Mouse (Mus musculus): ENCODE data around the gene Scgn. TPM values are rescaled to one million over a fixed set of nuclear protein-coding genes. Genes with fewer than 3 reads are reported as not detected.

Gene Scgn
- polyA plus RNA-seq, 1 experiment from 2014 or later: 2.6 TPM

DNA sequence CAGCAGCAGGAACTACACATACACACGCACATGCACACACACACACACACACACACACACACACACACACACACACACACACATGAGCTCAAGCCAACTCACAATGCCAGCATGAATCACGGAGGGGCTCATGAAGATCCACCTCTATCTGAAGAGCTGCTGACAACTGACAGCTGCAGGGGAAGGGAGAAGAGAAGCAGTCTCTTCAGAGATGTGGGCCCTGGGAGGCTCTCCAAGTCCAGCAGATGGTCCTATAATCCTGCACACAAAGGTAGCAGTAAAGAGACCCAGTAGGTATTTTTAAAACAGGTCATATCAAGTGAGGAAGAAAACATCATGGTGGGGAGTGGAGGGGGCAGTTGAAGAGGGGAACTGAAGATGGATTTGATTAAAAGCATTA lies 7.8 kb upstream of the Scgn start:
- H3K4me3 ChIP-seq (ENCODE audit: low read depth, low read length): no peak overlapping the region
- H3K36me3 ChIP-seq (ENCODE audit: control insufficient read depth, insufficient read depth, low read length): no peaks in the 10 kb centered on the region
- 90% methylated on average over 2 of the region's 2 CpGs for WGBS
- H3K9ac ChIP-seq (ENCODE audit: low read depth, low read length): no peak overlapping the region
- H3K27ac ChIP-seq (ENCODE audit: low read length): no peak overlapping the region
- peaks cover 3% of the 10 kb centered on the region; the same call in 1 of the 2 replicates for H3K27me3 ChIP-seq (ENCODE audit: control insufficient read depth, insufficient read depth, low read depth, low read length)
- peaks cover 3% of the 10 kb centered on the region; the same call in 1 of the 2 replicates for H3K4me1 ChIP-seq (ENCODE audit: control insufficient read depth, insufficient read depth, low read length)
- H3K9me3 ChIP-seq (replicated peaks; ENCODE audit: control insufficient read depth, low read length, poor library complexity, severe bottlenecking): no peaks in the 10 kb centered on the region
- no peak for ATAC-seq
- no peak overlapping the region for H3K4me2 ChIP-seq (ENCODE audit: low read length)

DNA sequence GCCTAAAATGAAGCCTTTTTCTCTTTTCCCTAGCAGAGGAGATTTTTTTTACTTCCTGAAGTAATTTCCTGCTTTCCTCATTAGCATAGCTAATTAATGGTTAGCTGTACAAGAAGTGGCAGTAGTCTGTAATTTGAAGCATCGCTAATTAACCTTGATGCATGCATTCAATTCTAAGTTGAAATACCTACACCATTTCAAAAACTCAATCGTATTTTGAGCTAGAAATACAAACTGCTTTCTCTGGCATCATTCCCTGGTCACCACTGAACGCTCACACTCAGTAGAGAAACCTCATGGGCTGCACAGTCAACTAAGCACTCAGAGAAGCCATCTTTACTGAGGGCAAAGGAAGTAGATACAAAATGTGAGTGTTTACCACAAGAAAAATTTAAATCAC lies 3.7 kb upstream of the Scgn start:
- H3K9ac ChIP-seq (ENCODE audit: low read depth, low read length): no peak overlapping the region
- WGBS: 70% methylated on average over 3 of the region's 3 CpGs
- no peaks in the 10 kb centered on the region for H3K9me3 ChIP-seq (replicated peaks; ENCODE audit: control insufficient read depth, low read length, poor library complexity, severe bottlenecking)

GRCm38 (mm10) chr13:23994024-23994423 lies 3.0 kb upstream of the Scgn start:
- Histone ChIP-seq H3K4me2 (ENCODE audit: low read length) (no peak overlapping the region), H3K9ac (ENCODE audit: low read depth, low read length) (no peak overlapping the region), H3K4me1 (ENCODE audit: control insufficient read depth, insufficient read depth, low read length) (peaks cover 11% of the 10 kb centered on the region; the same call in 1 of the 2 replicates), H3K36me3 (ENCODE audit: control insufficient read depth, insufficient read depth, low read length) (no peaks in the 10 kb centered on the region), H3K27me3 (ENCODE audit: control insufficient read depth, insufficient read depth, low read depth, low read length) (peaks cover 8% of the 10 kb centered on the region), H3K27ac (ENCODE audit: low read length) (no peak overlapping the region), H3K9me3 (replicated peaks; ENCODE audit: control insufficient read depth, low read length, poor library complexity, severe bottlenecking) (no peaks in the 10 kb centered on the region), H3K4me3 (ENCODE audit: low read depth, low read length) (no peak overlapping the region)
- WGBS: 18% methylated on average over 9 of the region's 9 CpGs
- no peak for ATAC-seq

More for the DNA sequence above, 3.7 kb upstream of the Scgn start:
- H3K36me3 ChIP-seq (ENCODE audit: control insufficient read depth, insufficient read depth, low read length): no peaks in the 10 kb centered on the region
- H3K4me1 ChIP-seq (ENCODE audit: control insufficient read depth, insufficient read depth, low read length): peaks cover 11% of the 10 kb centered on the region; the same call in 1 of the 2 replicates
- H3K27ac ChIP-seq (ENCODE audit: low read length): no peak overlapping the region
- H3K4me2 ChIP-seq (ENCODE audit: low read length): no peak overlapping the region
- no peak overlapping the region for H3K4me3 ChIP-seq (ENCODE audit: low read depth, low read length)
- H3K27me3 ChIP-seq (ENCODE audit: control insufficient read depth, insufficient read depth, low read depth, low read length): peaks cover 8% of the 10 kb centered on the region
- no peak for ATAC-seq

DNA sequence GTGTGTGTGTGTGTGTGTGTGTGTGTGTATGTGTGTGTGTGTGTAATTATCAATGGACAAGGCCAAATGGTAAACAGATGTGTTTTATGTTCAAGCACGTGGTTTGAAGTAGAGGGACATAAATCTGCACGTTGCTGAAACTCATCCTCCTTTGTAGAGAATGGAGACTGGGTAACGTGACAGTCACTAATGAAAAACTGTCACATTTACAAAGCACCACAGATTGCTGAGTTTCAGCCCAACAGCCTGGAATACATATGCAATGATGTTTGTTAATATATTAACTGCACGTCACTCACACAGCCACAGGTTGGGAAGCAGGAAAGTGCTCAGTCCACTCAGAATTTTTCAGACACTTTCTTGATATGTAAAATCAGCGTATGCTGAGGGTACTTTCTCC lies 563 bp downstream of the Scgn start:
- Histone ChIP-seq H3K4me2 (ENCODE audit: low read length) (peak overlapping the region; percentile 65), H3K9me3 (replicated peaks; ENCODE audit: control insufficient read depth, low read length, poor library complexity, severe bottlenecking) (no peaks in the 10 kb centered on the region), H3K4me1 (ENCODE audit: control insufficient read depth, insufficient read depth, low read length) (peaks cover 11% of the 10 kb centered on the region; the same call in 1 of the 2 replicates), H3K27ac (ENCODE audit: low read length) (no peak overlapping the region), H3K27me3 (ENCODE audit: control insufficient read depth, insufficient read depth, low read depth, low read length) (peaks cover 8% of the 10 kb centered on the region), H3K9ac (ENCODE audit: low read depth, low read length) (no peak overlapping the region), H3K36me3 (ENCODE audit: control insufficient read depth, insufficient read depth, low read length) (no peaks in the 10 kb centered on the region), H3K4me3 (ENCODE audit: low read depth, low read length) (peak overlapping the region; percentile 31)
- WGBS: 24% methylated on average over 5 of the region's 5 CpGs
- ATAC-seq: 0 out of 2 replicates have a peak, but pooled peaks have one; percentile 36

GRCm38 (mm10) chr13:23985130-23985529 lies 5.9 kb downstream of the Scgn start:
- Histone ChIP-seq H3K4me2 (ENCODE audit: low read length) (no peak overlapping the region), H3K27me3 (ENCODE audit: control insufficient read depth, insufficient read depth, low read depth, low read length) (no peaks in the 10 kb centered on the region), H3K9ac (ENCODE audit: low read depth, low read length) (no peak overlapping the region), H3K4me3 (ENCODE audit: low read depth, low read length) (no peak overlapping the region), H3K4me1 (ENCODE audit: control insufficient read depth, insufficient read depth, low read length) (no peaks in the 10 kb centered on the region), H3K36me3 (ENCODE audit: control insufficient read depth, insufficient read depth, low read length) (no peaks in the 10 kb centered on the region), H3K27ac (ENCODE audit: low read length) (no peak overlapping the region), H3K9me3 (replicated peaks; ENCODE audit: control insufficient read depth, low read length, poor library complexity, severe bottlenecking) (no peaks in the 10 kb centered on the region)
- WGBS: 40% methylated on average over 3 of the region's 3 CpGs
- ATAC-seq: no peak

DNA sequence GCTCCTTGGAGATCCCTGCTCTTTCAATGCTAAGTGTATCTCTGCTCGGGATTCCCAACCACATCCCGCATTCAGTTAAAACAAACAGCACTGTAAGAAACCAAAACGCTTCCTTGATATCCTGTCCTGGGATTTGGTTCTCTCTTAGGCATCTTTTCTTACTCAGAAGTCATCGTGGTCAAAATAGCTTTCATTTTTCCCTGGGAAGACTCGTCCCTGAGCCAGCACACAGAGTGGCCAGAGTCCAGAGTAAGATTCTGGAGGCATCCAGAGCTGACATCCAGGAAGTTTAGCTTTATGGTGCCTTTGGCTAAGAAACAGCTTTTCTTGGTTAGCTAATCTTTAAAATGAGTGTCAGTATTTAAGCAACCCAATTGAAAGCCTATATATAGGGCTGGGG lies 18.7 kb downstream of the Scgn start:
- no peak overlapping the region for H3K4me3 ChIP-seq (ENCODE audit: low read depth, low read length)
- no peaks in the 10 kb centered on the region for H3K4me1 ChIP-seq (ENCODE audit: control insufficient read depth, insufficient read depth, low read length)
- H3K4me2 ChIP-seq (ENCODE audit: low read length): no peak overlapping the region
- 0 out of 2 replicates have a peak overlapping the region, but pooled peaks have one; percentile 14 for H3K27ac ChIP-seq (ENCODE audit: low read length)
- WGBS: 67% methylated on average over 5 of the region's 5 CpGs
- H3K9me3 ChIP-seq (replicated peaks; ENCODE audit: control insufficient read depth, low read length, poor library complexity, severe bottlenecking): no peaks in the 10 kb centered on the region
- H3K36me3 ChIP-seq (ENCODE audit: control insufficient read depth, insufficient read depth, low read length): no peaks in the 10 kb centered on the region
- H3K9ac ChIP-seq (ENCODE audit: low read depth, low read length): no peak overlapping the region
- no peak for ATAC-seq
- H3K27me3 ChIP-seq (ENCODE audit: control insufficient read depth, insufficient read depth, low read depth, low read length): no peaks in the 10 kb centered on the region

- 0 out of 2 replicates have a peak, but pooled peaks have one; percentile 36 for ATAC-seq
- no peak overlapping the region for H3K4me2 ChIP-seq (ENCODE audit: low read length)
- no peaks in the 10 kb centered on the region for H3K36me3 ChIP-seq (ENCODE audit: control insufficient read depth, insufficient read depth, low read length)
- no peak overlapping the region for H3K9ac ChIP-seq (ENCODE audit: low read depth, low read length)
- no peak overlapping the region for H3K27ac ChIP-seq (ENCODE audit: low read length)
- H3K9me3 ChIP-seq (replicated peaks; ENCODE audit: control insufficient read depth, low read length, poor library complexity, severe bottlenecking): no peaks in the 10 kb centered on the region
- no peaks in the 10 kb centered on the region for H3K4me1 ChIP-seq (ENCODE audit: control insufficient read depth, insufficient read depth, low read length)
- no peak overlapping the region for H3K4me3 ChIP-seq (ENCODE audit: low read depth, low read length)
- H3K27me3 ChIP-seq (ENCODE audit: control insufficient read depth, insufficient read depth, low read depth, low read length): no peaks in the 10 kb centered on the region
- WGBS: 45% methylated on average over 2 of the region's 2 CpGs
Measured at GRCm38 (mm10) chr13:23971870-23972269, 19.1 kb downstream of the Scgn start.

DNA sequence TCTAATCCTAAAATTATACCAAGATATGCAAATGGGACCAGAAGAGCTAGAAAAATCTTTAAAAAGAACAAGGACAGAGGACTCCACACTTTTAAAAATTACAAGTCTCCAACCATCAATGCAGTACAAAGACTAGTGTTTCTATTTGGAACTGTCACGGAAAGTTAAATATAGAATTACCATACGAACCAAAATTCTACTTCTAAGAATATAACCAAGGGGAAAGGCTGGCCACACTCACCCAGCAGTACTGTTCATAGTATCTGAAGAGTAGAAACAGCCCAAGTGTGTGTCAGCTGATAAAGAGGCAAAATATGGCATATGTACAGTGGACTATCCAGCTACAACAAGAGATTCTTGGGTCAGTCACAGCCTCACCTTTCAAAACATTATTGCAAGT lies 26.1 kb downstream of the Scgn start:
- Histone ChIP-seq H3K9ac (ENCODE audit: low read depth, low read length) (no peak overlapping the region), H3K4me3 (ENCODE audit: low read depth, low read length) (no peak overlapping the region), H3K4me2 (ENCODE audit: low read length) (no peak overlapping the region), H3K36me3 (ENCODE audit: control insufficient read depth, insufficient read depth, low read length) (no peaks in the 10 kb centered on the region), H3K4me1 (ENCODE audit: control insufficient read depth, insufficient read depth, low read length) (no peaks in the 10 kb centered on the region), H3K9me3 (replicated peaks; ENCODE audit: control insufficient read depth, low read length, poor library complexity, severe bottlenecking) (no peaks in the 10 kb centered on the region), H3K27ac (ENCODE audit: low read length) (no peak overlapping the region), H3K27me3 (ENCODE audit: control insufficient read depth, insufficient read depth, low read depth, low read length) (no peaks in the 10 kb centered on the region)
- WGBS: 85% methylated on average over 2 of the region's 2 CpGs
- ATAC-seq: no peak

- whole genome bisulfite sequencing: 12% methylated on average over 2 of the region's 2 CpGs
- Histone ChIP-seq H3K4me1 (ENCODE audit: control insufficient read depth, insufficient read depth, low read length) (no peaks in the 10 kb centered on the region), H3K36me3 (ENCODE audit: control insufficient read depth, insufficient read depth, low read length) (no peaks in the 10 kb centered on the region), H3K4me3 (ENCODE audit: low read depth, low read length) (no peak overlapping the region), H3K27me3 (ENCODE audit: control insufficient read depth, insufficient read depth, low read depth, low read length) (no peaks in the 10 kb centered on the region), H3K27ac (ENCODE audit: low read length) (no peak overlapping the region), H3K9me3 (replicated peaks; ENCODE audit: control insufficient read depth, low read length, poor library complexity, severe bottlenecking) (no peaks in the 10 kb centered on the region), H3K9ac (ENCODE audit: low read depth, low read length) (no peak overlapping the region), H3K4me2 (ENCODE audit: low read length) (no peak overlapping the region)
- no peak for ATAC-seq
Measured at GRCm38 (mm10) chr13:23959776-23960175, 31.2 kb downstream of the Scgn start.
